Mouse (Mus musculus): ENCODE measurements at regions not wholly inside any gene's neighbourhood (a gene's known extent, or its start where the extent isn't known, plus 50 kb on each side); places are given as distances from the start of the nearest gene placed in this dataset.

DNA sequence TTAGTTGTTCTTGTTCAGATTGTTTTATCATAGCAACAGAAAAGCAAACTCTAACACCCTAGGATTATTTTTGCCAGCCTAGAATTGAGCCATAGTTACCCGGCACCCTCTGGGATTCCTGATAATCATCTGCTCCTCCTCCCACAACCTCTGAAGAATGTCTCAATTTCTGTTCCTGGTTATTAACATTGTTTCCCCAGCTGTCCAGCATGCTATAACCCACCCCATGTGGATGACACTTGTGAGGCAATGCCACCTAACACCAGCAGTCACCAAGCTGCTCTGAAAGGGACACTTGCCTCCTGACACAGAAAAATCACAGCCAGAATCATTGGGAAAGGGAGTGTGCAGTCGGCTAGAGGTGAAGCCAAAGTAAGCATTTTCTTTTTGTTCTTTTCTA, 2442.1 kb upstream of the Gm7489 start:
- no peak for TF ChIP-seq POLR2A (IDR thresholded peaks at IDR 0.05; ENCODE audit: low read depth, low read length)
- TF ChIP-seq CTCF (conservative IDR thresholded peaks at IDR 0.05; ENCODE audit: insufficient read depth, insufficient read length, low read depth, low read length) = no peak
